Mouse (Mus musculus) liver, embryonic 12.5 days (tissue): ENCODE data around the gene Nhlrc1. TPM values are rescaled to one million over a fixed set of nuclear protein-coding genes. Genes with fewer than 3 reads are reported as not detected.

Experiments used
- ATAC-seq: fragments of 200-750 bp; cut with Nextera tagmentation; 2 replicates; pipeline ENCODE4 v1.8.0; 2017; ENCODE audit warnings: moderate number of reproducible peaks, mild to moderate bottlenecking, moderate library complexity
- H3K27ac ChIP-seq: fragments of 300-500 bp; sonication (generic); 2 replicates; pipeline ENCODE4 v1.5.1; 2016; ENCODE audit warnings: mild to moderate bottlenecking
- H3K27me3 ChIP-seq: fragments of 300-500 bp; sonication (generic); replicated peaks from 2 replicates; pipeline ENCODE4 v1.6.1; 2016; ENCODE audit warnings: mild to moderate bottlenecking, moderate library complexity
- H3K36me3 ChIP-seq: fragments of 300-500 bp; sonication (generic); 2 replicates; pipeline ENCODE4 v1.6.1; 2016; ENCODE audit warnings: mild to moderate bottlenecking, moderate library complexity
- H3K4me1 ChIP-seq: fragments of 300-500 bp; sonication (generic); 2 replicates; pipeline ENCODE4 v1.6.1; 2016
- H3K4me2 ChIP-seq: fragments of 300-500 bp; sonication (generic); 2 replicates; pipeline ENCODE4 v1.6.1; 2016; ENCODE audit warnings: mild to moderate bottlenecking, moderate library complexity
- H3K4me3 ChIP-seq: fragments of 300-500 bp; sonication (generic); 2 replicates; pipeline ENCODE4 v1.5.1; 2016; ENCODE audit warnings: mild to moderate bottlenecking, moderate library complexity
- H3K9ac ChIP-seq: fragments of 300-500 bp; sonication (generic); 2 replicates; pipeline ENCODE4 v1.6.1; 2016; ENCODE audit warnings: mild to moderate bottlenecking, moderate library complexity
- H3K9me3 ChIP-seq: fragments of 300-500 bp; sonication (generic); replicated peaks from 2 replicates; pipeline ENCODE4 v1.6.1; 2016; ENCODE audit warnings: mild to moderate bottlenecking, moderate library complexity
- WGBS: fragments of 180-500 bp; shearing (Covaris S2); methylation state at CpG from one replicate; pipeline ENCODE4 v1.1.7; 2016; ENCODE audit not compliant: insufficient replicate concordance; 5-methylcytosine and 5-hydroxymethylcytosine counted together
- polyA plus RNA-seq: library from polyadenylated mRNA; unstranded; fragments of >200 nt; fragmentation: Nextera tagmentation; extraction: Ambion mirVana; gene quantifications from 2 replicates; pipeline ENCODE4 v1.2.1, GENCODE M21; 2016

Nhlrc1 gene
- polyA plus RNA-seq: 0.90 and 1.0 TPM in 2 replicates

DNA sequence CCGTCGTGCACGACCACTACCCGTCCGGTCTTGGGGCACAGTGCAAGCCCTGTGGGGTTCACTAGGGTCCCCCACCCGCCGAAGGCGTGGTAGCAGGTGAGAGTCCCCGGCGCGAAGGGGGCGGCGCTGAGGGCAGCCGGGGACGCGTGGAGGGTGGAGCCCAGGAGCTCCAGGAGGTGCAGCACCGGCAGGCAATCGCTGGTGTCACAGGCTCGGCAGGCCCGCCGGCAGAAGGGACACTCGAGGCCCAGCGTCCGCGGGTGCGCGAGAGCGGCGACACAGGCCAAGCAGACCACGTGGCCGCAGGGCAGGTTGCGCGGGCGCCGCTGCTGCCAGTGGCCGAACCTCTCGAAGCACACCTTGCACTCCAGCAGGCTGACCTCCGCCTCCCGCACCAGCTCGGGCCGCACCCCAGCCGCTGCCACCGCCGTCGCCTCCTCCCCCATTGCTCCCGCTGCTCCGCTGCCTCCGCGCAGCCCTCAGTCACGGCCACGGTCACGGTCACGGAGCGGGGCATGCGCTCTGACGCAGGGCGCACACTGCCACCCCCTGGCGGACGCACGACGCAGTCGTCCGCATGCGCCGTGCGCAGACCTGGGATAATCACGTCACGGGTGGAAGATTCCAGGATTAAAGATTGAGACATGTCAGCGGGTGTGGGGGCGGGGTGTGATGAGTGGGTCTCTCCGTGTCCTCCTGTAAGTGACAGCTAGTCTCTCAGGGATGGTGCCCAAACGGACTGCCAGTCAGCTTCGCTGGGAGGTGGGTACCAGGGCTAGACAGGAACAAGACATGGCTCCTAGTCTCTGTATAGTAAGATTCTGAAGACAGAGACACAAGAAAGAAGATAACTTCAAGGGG is at the start of gene Nhlrc1:
Gene Nhlrc1, minus strand, starts transcription at position 517 of the 861 bp plus-strand sequence.
- peak; percentile 60 for ATAC-seq
- no peak within 1 kb of the TSS for H3K27ac ChIP-seq
- peak within 1 kb of the TSS; percentile 59 for H3K9ac ChIP-seq
- WGBS: 3% methylated on average over 72 of the region's 73 CpGs
- H3K36me3 ChIP-seq: no peaks in the 10 kb centered on the region
- no peaks in the 10 kb centered on the region for H3K9me3 ChIP-seq
- H3K27me3 ChIP-seq: peaks cover 31% of the 10 kb centered on the region
- H3K4me2 ChIP-seq: peak within 1 kb of the TSS; percentile 90
- peak within 1 kb of the TSS; percentile 55 for H3K4me3 ChIP-seq
- H3K4me1 ChIP-seq: peaks cover 14% of the 10 kb centered on the region

DNA sequence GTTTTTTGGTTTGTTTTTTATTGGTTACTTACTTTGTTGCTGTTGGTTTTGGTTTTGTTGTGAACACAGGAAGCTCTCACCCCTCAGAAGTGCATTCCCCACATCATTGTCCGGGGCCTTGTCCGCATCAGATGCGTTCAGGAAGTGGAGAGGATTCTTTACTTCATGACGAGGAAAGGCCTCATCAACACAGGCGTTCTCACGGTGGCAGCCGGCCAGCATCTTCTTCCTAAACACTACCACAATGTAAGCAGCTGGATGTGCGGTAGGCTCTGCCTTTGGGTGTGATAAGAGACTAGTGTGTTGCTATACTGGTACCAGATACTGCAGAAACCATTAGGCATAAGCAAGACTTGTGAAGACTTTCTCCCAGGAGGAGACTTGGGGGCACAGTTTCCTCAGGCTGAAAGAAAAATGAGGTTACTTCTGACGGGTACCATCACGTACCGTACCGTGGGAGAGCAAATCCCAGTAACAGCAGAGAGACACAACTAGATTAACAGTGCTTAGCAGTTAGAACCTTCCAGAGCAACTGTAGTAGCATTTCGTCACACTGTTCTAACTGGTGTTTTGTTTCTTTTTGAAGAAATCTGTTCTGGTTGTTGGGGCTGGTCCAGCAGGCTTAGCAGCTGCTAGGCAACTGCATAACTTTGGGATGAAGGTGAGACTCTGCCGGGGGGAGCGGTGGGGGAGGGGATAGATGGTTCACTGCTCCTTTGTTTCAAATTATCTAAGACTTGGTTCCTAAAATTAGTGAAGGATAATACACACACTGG is 49.5 kb upstream of the Nhlrc1 start:
- H3K4me1 ChIP-seq: no peaks in the 10 kb centered on the region
- H3K4me2 ChIP-seq: no peak overlapping the region
- H3K9me3 ChIP-seq: no peaks in the 10 kb centered on the region
- 75% methylated on average over 15 of the region's 15 CpGs for WGBS
- H3K27ac ChIP-seq: no peak overlapping the region
- H3K4me3 ChIP-seq: no peak overlapping the region
- no peak for ATAC-seq
- H3K36me3 ChIP-seq: peaks cover 28% of the 10 kb centered on the region
- H3K9ac ChIP-seq: no peak overlapping the region
- no peaks in the 10 kb centered on the region for H3K27me3 ChIP-seq

DNA sequence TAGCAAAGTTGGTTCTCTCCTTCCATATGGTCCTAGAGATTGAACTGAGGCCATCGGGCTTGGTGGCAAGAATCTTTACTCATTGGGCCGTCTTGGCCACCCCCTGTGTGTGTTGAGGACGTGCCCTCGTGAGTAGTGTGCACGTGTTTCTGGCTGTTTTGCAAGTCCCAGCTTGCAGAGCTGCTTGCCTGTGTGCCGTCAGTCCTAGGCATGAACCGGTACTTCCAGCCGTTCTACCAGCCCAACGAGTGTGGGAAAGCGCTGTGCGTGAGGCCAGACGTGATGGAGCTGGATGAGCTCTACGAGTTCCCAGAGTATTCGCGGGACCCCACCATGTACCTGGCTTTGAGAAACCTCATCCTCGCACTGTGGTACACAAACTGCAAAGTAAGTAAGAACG is 48.1 kb upstream of the Nhlrc1 start:
- H3K9me3 ChIP-seq: no peaks in the 10 kb centered on the region
- H3K4me1 ChIP-seq: no peaks in the 10 kb centered on the region
- peaks cover 28% of the 10 kb centered on the region for H3K36me3 ChIP-seq
- H3K9ac ChIP-seq: no peak overlapping the region
- 86% methylated on average over 17 of the region's 17 CpGs for WGBS
- no peaks in the 10 kb centered on the region for H3K27me3 ChIP-seq
- no peak overlapping the region for H3K4me2 ChIP-seq
- H3K27ac ChIP-seq: no peak overlapping the region
- ATAC-seq: no peak
- H3K4me3 ChIP-seq: no peak overlapping the region

DNA sequence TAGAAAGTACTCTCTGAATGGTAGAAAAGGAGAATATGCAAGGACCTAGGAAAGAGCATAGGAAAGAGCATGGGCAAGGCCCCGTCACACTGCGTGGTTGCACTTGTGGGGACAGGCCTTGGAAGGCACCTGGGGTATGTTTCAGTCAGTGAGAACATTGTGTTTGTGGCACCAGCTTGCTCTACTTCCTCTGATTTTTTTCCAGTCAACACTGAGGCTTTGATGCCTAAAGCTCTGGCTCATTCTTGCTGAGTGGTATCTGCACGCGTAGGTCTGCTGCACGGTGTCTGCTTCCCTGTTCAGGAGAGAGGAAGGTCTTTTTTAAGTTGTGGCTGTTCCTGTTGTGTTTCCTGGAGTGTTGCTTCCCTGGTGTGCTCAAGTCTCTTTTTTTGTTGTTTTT is 42.1 kb upstream of the Nhlrc1 start:
- H3K4me1 ChIP-seq: no peaks in the 10 kb centered on the region
- no peak for ATAC-seq
- peaks cover 13% of the 10 kb centered on the region; the same call in 1 of the 2 replicates for H3K36me3 ChIP-seq
- no peak overlapping the region for H3K4me2 ChIP-seq
- H3K4me3 ChIP-seq: no peak overlapping the region
- WGBS: 74% methylated on average over 5 of the region's 5 CpGs
- no peak overlapping the region for H3K27ac ChIP-seq
- no peaks in the 10 kb centered on the region for H3K27me3 ChIP-seq
- H3K9ac ChIP-seq: no peak overlapping the region
- no peaks in the 10 kb centered on the region for H3K9me3 ChIP-seq

DNA sequence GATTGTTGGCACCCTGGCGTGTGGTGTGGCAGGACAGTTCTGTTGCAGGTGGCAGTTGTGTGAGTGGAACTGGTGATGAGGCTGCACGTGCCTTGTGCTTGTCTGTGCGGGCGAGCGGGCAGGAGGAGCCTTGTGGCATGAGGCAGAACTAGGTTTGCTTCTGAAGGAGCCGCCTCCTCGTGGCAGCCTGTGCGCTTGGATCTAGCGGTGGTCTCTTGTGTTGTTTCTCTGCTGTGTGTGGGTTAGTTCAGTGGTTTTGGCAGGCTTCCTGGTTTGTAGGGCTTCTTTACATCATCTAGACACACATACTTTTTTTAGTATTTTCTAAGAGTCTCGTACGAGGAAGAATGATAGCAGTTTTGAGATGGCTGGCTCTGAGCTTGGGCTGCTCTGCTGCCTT is 41.5 kb upstream of the Nhlrc1 start:
- H3K4me3 ChIP-seq: no peak overlapping the region
- no peak overlapping the region for H3K27ac ChIP-seq
- 77% methylated on average over 11 of the region's 11 CpGs for WGBS
- no peak overlapping the region for H3K9ac ChIP-seq
- H3K36me3 ChIP-seq: peaks cover 13% of the 10 kb centered on the region; the same call in 1 of the 2 replicates
- no peaks in the 10 kb centered on the region for H3K27me3 ChIP-seq
- no peaks in the 10 kb centered on the region for H3K9me3 ChIP-seq
- H3K4me1 ChIP-seq: no peaks in the 10 kb centered on the region
- H3K4me2 ChIP-seq: no peak overlapping the region
- ATAC-seq: no peak

DNA sequence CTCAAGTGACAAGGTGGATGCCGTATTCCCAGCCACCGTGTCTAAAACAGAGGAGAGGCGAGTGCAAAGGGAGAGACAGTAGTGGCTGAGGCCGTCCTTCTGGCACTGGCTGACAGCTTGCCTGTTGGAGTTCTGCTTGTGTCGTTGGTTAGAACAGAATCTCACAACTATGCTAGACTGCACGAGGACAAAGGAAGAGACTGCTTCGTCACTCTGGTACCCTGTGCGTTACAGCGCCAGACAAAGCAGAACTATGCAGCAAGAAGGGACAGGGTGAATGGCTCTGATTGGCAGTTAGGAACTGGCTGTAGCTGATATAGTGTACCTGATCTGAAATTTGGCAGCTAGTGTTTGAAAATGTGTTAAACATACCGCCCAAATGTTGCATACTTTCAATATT is 39.3 kb upstream of the Nhlrc1 start:
- ATAC-seq: no peak
- no peak overlapping the region for H3K9ac ChIP-seq
- no peak overlapping the region for H3K27ac ChIP-seq
- peaks cover 6% of the 10 kb centered on the region; the same call in 1 of the 2 replicates for H3K36me3 ChIP-seq
- 74% methylated on average over 10 of the region's 10 CpGs for WGBS
- H3K4me3 ChIP-seq: no peak overlapping the region
- no peaks in the 10 kb centered on the region for H3K9me3 ChIP-seq
- H3K4me2 ChIP-seq: no peak overlapping the region
- H3K4me1 ChIP-seq: no peaks in the 10 kb centered on the region
- H3K27me3 ChIP-seq: no peaks in the 10 kb centered on the region

DNA sequence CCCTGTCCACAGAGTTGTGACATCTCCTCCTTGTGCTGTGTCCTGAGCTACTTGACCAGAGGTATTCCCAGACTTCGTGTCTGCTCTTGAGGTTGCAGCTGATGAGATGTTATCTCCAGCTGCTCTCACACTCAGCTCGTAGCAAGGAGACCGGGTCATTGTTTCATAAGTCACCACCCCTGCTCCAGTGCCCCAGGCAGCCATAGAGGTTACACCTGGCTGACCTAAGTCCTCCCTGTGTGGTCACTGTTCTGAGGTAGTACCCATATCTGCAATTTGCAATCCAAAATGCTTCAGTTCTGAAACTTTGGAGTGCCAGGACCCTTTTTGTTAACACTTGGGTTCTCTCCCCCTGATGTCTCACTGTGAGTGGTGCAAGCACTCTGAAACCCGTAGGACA is 35.4 kb upstream of the Nhlrc1 start:
- 65% methylated on average over 4 of the region's 4 CpGs for WGBS

DNA sequence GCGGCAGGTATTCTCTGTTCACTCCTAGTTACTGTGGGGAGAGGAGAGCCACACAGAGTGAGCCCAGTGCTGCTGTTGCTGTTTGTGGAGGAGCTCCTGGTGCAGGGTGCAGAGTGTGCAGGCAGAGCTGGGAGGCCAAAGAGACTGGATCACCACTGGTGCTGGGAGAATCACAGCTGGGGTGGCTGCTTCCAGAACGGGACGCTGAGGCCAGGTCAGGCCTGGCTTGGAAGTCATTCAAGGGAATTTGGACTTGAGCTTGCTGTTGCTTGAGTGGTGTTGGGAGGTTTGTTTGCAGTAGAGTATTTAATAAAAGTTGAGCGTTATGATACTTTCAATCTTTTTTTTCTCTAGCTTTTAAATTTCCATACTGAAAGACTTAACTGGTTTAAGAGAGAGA is 33.3 kb upstream of the Nhlrc1 start:
- ATAC-seq: no peak
- Histone ChIP-seq H3K4me2 (no peak overlapping the region), H3K36me3 (peaks cover 5% of the 10 kb centered on the region; the same call in 1 of the 2 replicates), H3K4me1 (peaks cover 14% of the 10 kb centered on the region), H3K9me3 (no peaks in the 10 kb centered on the region), H3K9ac (no peak overlapping the region), H3K4me3 (no peak overlapping the region), H3K27ac (no peak overlapping the region), H3K27me3 (peaks cover 16% of the 10 kb centered on the region)
- WGBS: 86% methylated on average over 4 of the region's 4 CpGs

More for the DNA sequence above, 35.4 kb upstream of the Nhlrc1 start:
- no peak overlapping the region for H3K4me3 ChIP-seq
- H3K36me3 ChIP-seq: peaks cover 11% of the 10 kb centered on the region; the same call in 1 of the 2 replicates
- ATAC-seq: no peak
- H3K9ac ChIP-seq: no peak overlapping the region
- 0 out of 2 replicates have a peak, but pooled peaks cover 6% of the 10 kb centered on the region for H3K27me3 ChIP-seq
- no peak overlapping the region for H3K27ac ChIP-seq
- no peaks in the 10 kb centered on the region for H3K9me3 ChIP-seq
- H3K4me2 ChIP-seq: no peak overlapping the region
- no peaks in the 10 kb centered on the region for H3K4me1 ChIP-seq

DNA sequence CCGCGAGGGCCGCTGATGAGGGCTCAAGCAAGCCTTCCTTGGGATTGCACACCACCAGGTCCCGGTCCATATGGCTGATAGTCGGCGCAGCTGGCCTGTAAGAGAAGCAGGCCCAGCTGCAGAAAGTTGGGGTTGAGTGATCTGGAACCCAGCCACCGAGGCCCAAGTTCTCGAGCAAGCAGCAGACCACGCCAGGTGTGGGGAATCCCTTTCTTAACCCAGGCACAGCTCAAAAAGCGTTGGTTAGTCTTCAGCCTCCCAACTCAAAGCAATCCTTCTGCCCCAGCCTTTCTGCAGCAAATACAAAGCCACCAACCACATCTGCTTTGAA is 29.9 kb upstream of the Nhlrc1 start, which contains the start of gene Tpmt:
Gene Tpmt, minus strand, starts transcription at position 121 of the 331 bp plus-strand sequence.
- 26% methylated on average over 10 of the region's 10 CpGs for WGBS
- Histone ChIP-seq H3K4me1 (peaks cover 18% of the 10 kb centered on the region), H3K36me3 (peaks cover 5% of the 10 kb centered on the region; the same call in 1 of the 2 replicates), H3K4me2 (peak within 1 kb of the TSS; percentile 99), H3K9me3 (no peaks in the 10 kb centered on the region), H3K9ac (peak within 1 kb of the TSS; percentile 78), H3K4me3 (peak within 1 kb of the TSS; percentile 82), H3K27me3 (peaks cover 16% of the 10 kb centered on the region), H3K27ac (peak within 1 kb of the TSS; percentile 54)
- ATAC-seq: no peak

DNA sequence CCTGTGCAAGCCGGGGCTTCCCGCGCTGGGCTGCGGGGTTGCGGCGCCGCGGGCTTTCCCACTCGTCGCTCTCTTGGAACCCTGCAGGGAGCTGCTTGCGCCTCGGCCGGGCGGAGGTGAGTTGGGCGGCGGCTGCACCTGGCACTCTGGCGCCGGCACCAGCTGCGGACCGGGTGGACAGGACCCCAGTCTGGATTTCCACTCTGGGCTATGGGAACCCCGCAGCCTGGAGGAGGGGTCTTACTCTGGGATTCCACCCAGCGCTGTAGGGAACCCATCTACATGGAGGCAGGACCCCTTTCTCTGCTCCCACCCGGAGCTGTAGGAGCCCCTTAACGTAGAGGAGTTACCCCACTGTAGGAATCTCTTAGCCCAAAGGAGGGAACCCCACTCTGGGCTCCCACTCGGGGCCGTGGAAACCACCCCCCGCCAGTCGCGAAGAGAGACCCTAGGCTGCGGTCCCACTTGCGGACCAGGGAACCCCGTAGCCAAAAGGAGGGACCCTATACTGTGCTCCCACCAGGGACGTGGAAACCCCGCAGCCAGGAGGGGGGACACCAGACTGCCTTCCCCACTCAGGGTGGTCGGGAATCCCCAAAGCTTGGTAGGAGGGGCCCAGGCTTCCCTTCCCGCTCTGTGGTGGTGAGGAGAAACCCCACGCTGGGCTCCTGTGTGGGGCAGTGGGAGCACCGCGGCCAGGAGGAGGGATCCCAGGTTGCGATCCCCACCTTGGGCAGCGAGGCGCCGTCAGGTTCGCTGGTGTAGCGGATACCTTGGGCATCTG is 29.4 kb upstream of the Nhlrc1 start:
- Histone ChIP-seq H3K4me3 (peak overlapping the region; percentile 82), H3K9me3 (no peaks in the 10 kb centered on the region), H3K4me2 (peak overlapping the region; percentile 99), H3K4me1 (peaks cover 18% of the 10 kb centered on the region), H3K27me3 (peaks cover 16% of the 10 kb centered on the region), H3K9ac (peak overlapping the region; percentile 78), H3K36me3 (peaks cover 5% of the 10 kb centered on the region; the same call in 1 of the 2 replicates), H3K27ac (0 out of 2 replicates have a peak overlapping the region, but pooled peaks have one; percentile 54)
- WGBS: 2% methylated on average over 45 of the region's 45 CpGs
- peak; percentile 22 for ATAC-seq

DNA sequence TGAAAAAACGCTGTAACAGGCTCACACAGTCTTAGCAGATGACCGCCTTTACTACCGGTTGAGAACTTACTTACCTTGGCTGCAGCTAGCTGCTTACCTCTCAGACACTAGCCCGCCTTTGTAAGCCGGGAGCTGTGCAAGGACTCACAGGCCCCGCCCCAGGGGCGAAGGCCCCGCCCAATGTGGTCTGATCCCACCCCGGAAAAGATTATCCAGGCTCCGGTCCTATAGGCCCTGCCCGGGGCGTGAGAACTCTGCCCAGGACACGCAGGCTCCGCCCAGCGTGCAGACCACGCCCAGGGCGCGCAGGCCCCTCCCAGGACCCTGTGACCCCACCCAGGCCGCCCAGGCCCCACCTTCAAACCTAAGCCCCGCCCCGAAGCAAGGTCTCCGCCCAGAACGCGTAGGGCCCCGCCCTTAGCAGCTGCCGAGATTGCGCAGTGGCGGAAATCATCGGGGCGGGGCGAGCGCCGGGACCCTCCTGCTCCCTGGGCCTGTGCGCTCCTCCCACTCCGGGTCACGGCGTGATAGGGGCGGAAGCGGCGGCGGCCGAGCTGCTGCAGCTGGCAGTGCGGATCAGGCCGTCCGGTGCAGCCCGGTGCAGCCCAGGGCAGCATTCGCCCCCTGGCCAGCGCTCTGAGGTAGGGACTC is 28.5 kb upstream of the Nhlrc1 start, which contains the start of gene Kdm1b:
Gene Kdm1b, plus strand, starts transcription at position 470 of the 651 bp plus-strand sequence.
- Histone ChIP-seq H3K4me3 (peak within 1 kb of the TSS; percentile 82), H3K27ac (peak within 1 kb of the TSS; percentile 64), H3K36me3 (no peaks in the 10 kb centered on the region), H3K4me1 (peaks cover 18% of the 10 kb centered on the region), H3K9ac (peak within 1 kb of the TSS; percentile 78), H3K27me3 (peaks cover 16% of the 10 kb centered on the region), H3K9me3 (no peaks in the 10 kb centered on the region), H3K4me2 (peak within 1 kb of the TSS; percentile 99)
- peak; percentile 96 for ATAC-seq
- under 1% methylated on average over 48 of the region's 48 CpGs for WGBS
